Mouse (Mus musculus): ENCODE measurements at regions not wholly inside any gene's neighbourhood (a gene's known extent, or its start where the extent isn't known, plus 50 kb on each side); places are given as distances from the start of the nearest gene placed in this dataset.

DNA sequence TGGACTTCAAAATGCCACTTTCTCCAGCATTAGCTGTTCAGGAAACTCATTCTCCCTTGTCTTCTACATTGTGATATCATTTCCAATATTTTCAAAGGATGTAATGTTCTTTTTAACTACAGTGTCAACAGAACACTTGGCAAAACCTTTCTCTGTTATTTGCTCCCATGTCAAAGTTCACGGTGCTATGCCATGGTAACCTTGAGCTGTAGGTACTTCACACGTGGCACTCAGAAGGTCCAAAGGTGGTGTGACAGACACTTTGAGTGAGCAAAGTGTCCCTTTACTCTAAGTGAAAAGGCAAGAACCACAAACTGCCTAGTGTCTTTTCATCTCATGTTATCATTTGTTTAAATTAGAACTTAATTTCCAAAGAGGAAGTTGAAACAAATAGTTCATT, 53.3 kb upstream of the Tram2 start:
- no peak for ATAC-seq (replicated peaks)
- Histone ChIP-seq H3K9ac (replicated peaks) (no peak overlapping the region), H3K4me1 (no peaks in the 10 kb centered on the region), H3K27ac (replicated peaks) (no peak overlapping the region), H3K9me3 (no peaks in the 10 kb centered on the region), H3K4me3 (no peak overlapping the region), H3K36me3 (no peaks in the 10 kb centered on the region), H3K27me3 (no peaks in the 10 kb centered on the region), H3K4me2 (replicated peaks) (no peak overlapping the region)
- WGBS: 85% methylated on average over 2 of the region's 2 CpGs

DNA sequence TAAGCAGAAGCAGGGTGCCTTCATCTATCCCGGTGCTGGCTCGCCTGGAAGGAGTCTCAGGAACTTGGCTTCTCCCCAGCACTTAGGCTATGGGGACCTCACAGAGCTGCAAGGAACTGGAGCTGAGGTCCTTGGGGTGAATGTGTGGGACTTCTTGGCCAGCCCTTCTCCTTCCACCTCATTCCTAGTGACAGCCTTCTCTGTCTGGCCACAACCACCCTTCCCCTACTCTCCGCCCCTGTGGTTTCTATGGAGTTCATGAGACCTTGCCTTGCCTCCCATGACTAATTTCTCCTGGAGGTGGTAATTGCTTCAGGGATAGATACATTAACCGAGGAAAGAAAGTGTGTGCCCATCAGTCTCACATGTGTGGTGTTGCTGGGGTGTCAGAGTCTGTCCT, 67.9 kb upstream of the Tram2 start:
- Histone ChIP-seq H3K27ac (replicated peaks) (no peak overlapping the region), H3K36me3 (no peaks in the 10 kb centered on the region), H3K4me1 (no peaks in the 10 kb centered on the region), H3K9ac (replicated peaks) (no peak overlapping the region), H3K4me2 (replicated peaks) (no peak overlapping the region), H3K4me3 (no peak overlapping the region), H3K27me3 (no peaks in the 10 kb centered on the region), H3K9me3 (no peaks in the 10 kb centered on the region)
- no peak for ATAC-seq (replicated peaks)
- WGBS: 75% methylated on average over 4 of the region's 4 CpGs

DNA sequence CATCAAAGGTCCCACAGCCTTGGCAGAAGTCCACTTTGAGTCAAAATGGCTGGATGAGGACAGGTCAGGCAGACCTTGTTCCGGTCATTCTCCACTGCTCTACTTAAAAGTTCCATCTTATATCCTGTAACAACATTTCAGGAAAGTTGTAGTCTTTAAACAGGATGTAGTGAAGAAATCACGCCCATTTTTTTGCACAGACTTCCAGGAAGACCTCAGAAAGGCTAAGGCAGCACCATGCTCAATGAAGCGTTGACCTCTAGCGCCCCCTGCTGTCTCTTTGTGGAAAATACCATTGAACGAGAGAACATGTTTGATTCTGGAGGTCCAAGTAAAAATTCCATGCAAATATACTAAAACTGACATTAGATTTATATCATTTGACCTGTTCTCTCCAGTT, 56.6 kb upstream of the Tmem14a start:
- H3K27me3 ChIP-seq: no peaks in the 10 kb centered on the region
- H3K9ac ChIP-seq (replicated peaks): no peak overlapping the region
- no peak overlapping the region for H3K4me3 ChIP-seq
- peak; percentile 26; the same call in 1 of the 2 replicates for ATAC-seq (replicated peaks)
- H3K4me2 ChIP-seq (replicated peaks): no peak overlapping the region
- H3K36me3 ChIP-seq: no peaks in the 10 kb centered on the region
- H3K4me1 ChIP-seq: peaks cover 5% of the 10 kb centered on the region; the same call in 1 of the 2 replicates
- 20% methylated on average over 5 of the region's 5 CpGs for WGBS
- H3K9me3 ChIP-seq: no peaks in the 10 kb centered on the region
- H3K27ac ChIP-seq (replicated peaks): no peak overlapping the region

DNA sequence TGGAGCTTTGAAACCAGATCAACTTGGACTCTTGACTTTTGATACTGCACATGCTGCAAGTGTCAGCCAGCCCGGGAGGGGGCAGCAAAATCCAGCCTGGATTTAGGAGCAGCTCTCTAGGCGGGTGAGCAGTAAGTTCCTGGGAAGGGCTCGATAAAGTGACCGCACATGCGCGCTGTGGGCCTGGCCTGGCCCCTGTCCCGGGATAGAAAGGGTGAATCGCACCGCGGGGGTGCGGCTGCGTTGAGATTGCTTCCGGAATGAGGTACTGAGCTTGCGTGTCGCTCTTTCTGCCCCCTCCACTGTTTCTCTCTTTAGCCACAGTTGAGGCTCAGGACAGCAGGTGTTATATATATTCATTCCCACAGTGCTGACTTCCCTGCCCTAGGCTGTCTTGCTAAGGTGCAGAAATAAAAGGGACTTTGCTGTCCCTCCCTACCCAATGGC, 52.1 kb upstream of the Tmem14a start:
- peak overlapping the region; percentile 45 for H3K9ac ChIP-seq (replicated peaks)
- H3K4me1 ChIP-seq: peaks cover 10% of the 10 kb centered on the region; the same call in 1 of the 2 replicates
- H3K4me2 ChIP-seq (replicated peaks): peak overlapping the region; percentile 76
- H3K4me3 ChIP-seq: peak overlapping the region; percentile 45
- no peaks in the 10 kb centered on the region for H3K36me3 ChIP-seq
- ATAC-seq (replicated peaks): peak; percentile 97
- H3K9me3 ChIP-seq: no peaks in the 10 kb centered on the region
- 0% methylated on average over 15 of the region's 15 CpGs for WGBS
- no peak overlapping the region for H3K27ac ChIP-seq (replicated peaks)
- no peaks in the 10 kb centered on the region for H3K27me3 ChIP-seq

DNA sequence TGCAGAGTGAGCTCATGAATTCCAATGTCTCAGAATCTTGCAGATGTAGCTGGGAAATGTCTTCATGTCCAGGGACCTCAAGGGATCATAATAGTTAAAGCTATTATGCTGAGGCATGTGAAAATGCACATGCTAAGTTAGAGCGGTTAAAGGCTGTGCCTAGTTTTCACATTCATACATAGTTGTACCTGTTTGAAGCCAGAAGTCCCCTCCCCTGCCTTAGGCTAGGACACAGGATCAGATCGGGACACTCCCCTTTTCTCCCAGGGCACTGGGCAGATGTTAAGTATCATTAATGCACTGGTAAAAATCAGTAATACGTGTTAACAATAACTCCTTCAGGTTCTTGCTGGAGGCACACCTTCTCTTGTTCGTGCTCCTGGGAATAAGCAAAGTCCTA, 51.6 kb upstream of the Tmem14a start:
- Histone ChIP-seq H3K27ac (replicated peaks) (no peak overlapping the region), H3K4me1 (peaks cover 10% of the 10 kb centered on the region; the same call in 1 of the 2 replicates), H3K4me3 (peak overlapping the region; percentile 45), H3K27me3 (no peaks in the 10 kb centered on the region), H3K36me3 (no peaks in the 10 kb centered on the region), H3K9me3 (no peaks in the 10 kb centered on the region), H3K9ac (replicated peaks) (peak overlapping the region; percentile 45), H3K4me2 (replicated peaks) (peak overlapping the region; percentile 76)
- ATAC-seq (replicated peaks): peak; percentile 71
- 69% methylated on average over 4 of the region's 4 CpGs for WGBS

Data from forebrain, embryonic 15.5 days (tissue).